Mouse (Mus musculus): ENCODE measurements around the gene Kif2a.

GRCm38 (mm10) chr13:107031228-107031627 is 9.3 kb upstream of the Kif2a start:
- no peak for TF ChIP-seq CTCF (IDR thresholded peaks at IDR 0.05; ENCODE audit: control insufficient read depth, insufficient read depth, insufficient read length)
- TF ChIP-seq USF1 (IDR thresholded peaks at IDR 0.05; ENCODE audit: low read depth), result no peak
- TF ChIP-seq MAX (IDR thresholded peaks at IDR 0.05), result no peak
- no peak for TF ChIP-seq CEBPB (IDR thresholded peaks at IDR 0.05; ENCODE audit: low read depth)
- TF ChIP-seq MYOD1 (IDR thresholded peaks at IDR 0.05; ENCODE audit: control insufficient read depth, insufficient read length, low read depth), result no peak
- TF ChIP-seq FOSL1 (IDR thresholded peaks at IDR 0.05; ENCODE audit: insufficient read depth, low read length, poor library complexity, severe bottlenecking), result no peak

All from C2C12 (cell line).